Comparison of ENCODE assay signal across 29 mouse cellular contexts in the genomic region with DNA sequence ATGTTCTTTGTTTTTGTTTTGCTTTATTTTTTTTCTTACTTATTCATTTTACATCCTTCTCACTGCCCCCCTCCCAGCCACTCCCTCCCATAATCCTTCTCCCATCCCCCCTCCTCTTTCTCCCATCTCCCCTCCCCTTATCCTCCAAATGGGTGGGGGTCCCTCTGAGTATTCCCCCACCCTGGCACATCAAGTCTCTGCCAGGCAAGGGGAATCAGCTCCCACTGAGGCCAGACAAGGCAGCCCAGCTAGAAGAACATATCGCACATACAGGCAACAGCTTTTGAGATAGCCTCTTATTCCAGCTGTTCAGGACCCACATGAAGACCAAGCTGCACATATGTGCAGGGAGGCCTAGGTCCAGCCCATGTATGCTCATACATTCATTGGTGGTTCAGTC.
"Had no signal": no experiment of that assay in that cellular context is flagged by ENCODE, and none has a peak within 500 bp of the region (broad histone marks: within the 10 kb centered on the region; RNA-seq: fewer than 3 reads in every experiment).

No protein-coding gene starts in this region.

- H3K36me3 ChIP-seq: heart, embryonic 12.5 days; heart, embryonic 13.5 days; heart, embryonic 15.5 days; hindbrain, embryonic 10.5 days; hindbrain, embryonic 12.5 days; hindbrain, embryonic 13.5 days; hindbrain, embryonic 15.5 days; intestine, embryonic 15.5 days; kidney, embryonic 15.5 days had no signal

- DNase-seq: heart, postnatal 10 days; heart, postnatal 14 days; heart, postnatal 4 days; kidney, adult 11 months; kidney, adult 18-20 months; kidney, adult 2 months; kidney, adult 8-10 months; kidney, adult 9 months; kidney, postnatal 10 days; kidney, postnatal 14 days; kidney, postnatal 25 days; kidney, postnatal 36 days; kidney, postnatal 4 days; layer of hippocampus, adult 9-11 months; layer of hippocampus, postnatal 36 days had no signal

- H3K27me3 ChIP-seq: heart, embryonic 12.5 days; heart, embryonic 13.5 days; heart, embryonic 15.5 days; hindbrain, embryonic 12.5 days; hindbrain, embryonic 13.5 days; hindbrain, embryonic 15.5 days; intestine, embryonic 15.5 days; kidney, embryonic 15.5 days had no signal

- H3K4me1 ChIP-seq: heart, embryonic 13.5 days; heart, embryonic 15.5 days; hindbrain, embryonic 10.5 days; hindbrain, embryonic 12.5 days; hindbrain, embryonic 13.5 days; hindbrain, embryonic 15.5 days; intestine, embryonic 15.5 days; kidney, embryonic 15.5 days had no signal

- H3K4me3 ChIP-seq: heart, embryonic 12.5 days; heart, embryonic 13.5 days; heart, embryonic 15.5 days; hindbrain, embryonic 10.5 days; hindbrain, embryonic 12.5 days; hindbrain, embryonic 13.5 days; hindbrain, embryonic 15.5 days; intestine, embryonic 15.5 days; kidney, embryonic 15.5 days; layer of hippocampus, adult 2 months; left cerebral cortex, adult 2 months had no signal

- H3K9me3 ChIP-seq: heart, embryonic 15.5 days; intestine, embryonic 15.5 days; kidney, embryonic 15.5 days had no signal

- H3K27ac ChIP-seq: heart, embryonic 13.5 days; heart, embryonic 15.5 days; hindbrain, embryonic 10.5 days; hindbrain, embryonic 12.5 days; hindbrain, embryonic 13.5 days; hindbrain, embryonic 14.5 days; hindbrain, embryonic 15.5 days; hindbrain, postnatal 0 days; intestine, embryonic 15.5 days; kidney, embryonic 15.5 days; kidney, postnatal 0 days; layer of hippocampus, adult 2 months; left cerebral cortex, adult 2 months had no signal
